Mouse (Mus musculus): ENCODE results near the gene Olfr1160. TPM values are rescaled to one million over a fixed set of nuclear protein-coding genes. Genes with fewer than 3 reads are reported as not detected.
"Not testable (repeated sequence)": the region's sequence is repeated elsewhere in the genome, so short reads cannot be mapped to it uniquely, and the experiment has no call there.

The Olfr1160 gene
- polyA plus RNA-seq (2012; rRNA removed), result not detected in 2 replicates

DNA sequence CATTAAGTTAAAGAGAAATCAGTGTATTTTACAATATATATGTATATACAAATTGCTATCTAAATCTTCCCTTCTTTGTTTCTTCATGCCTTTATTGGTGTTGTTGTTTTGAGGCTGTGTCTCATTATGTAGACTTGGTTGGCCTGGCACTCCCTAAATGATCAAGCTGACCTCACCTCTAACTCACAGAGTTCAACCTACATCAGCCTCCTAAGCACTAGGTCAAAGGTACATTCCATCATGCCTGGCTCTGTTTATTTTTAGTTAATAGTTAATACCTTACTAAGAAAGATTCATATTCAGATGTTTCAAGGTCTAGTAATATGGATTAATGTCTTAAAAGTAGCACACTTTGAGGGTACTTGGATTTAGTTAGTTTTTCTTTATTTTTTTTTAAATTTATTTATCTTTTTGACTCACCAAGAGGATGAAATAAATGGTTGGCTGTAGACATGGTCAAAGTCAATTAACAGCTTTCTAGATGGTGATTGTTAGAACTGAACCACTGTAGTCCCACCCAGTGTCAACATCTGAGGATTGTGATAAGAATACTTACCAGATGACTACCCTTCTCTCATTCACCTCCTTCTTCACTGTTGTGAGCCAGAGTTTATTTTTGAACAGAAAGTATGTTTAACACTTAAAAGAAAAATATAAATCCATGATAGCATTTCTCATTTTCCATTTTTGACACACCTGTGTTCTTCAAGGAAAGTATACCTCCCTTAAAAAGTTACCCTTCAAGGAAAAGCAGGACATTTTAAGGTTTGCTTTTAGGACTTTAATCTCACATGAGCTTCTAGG, at the start of gene Olfr1160:
TSS of gene Olfr1160 (minus strand) at position 754 of the 804 bp plus-strand sequence.
- DNase-seq, result no peak
- Histone ChIP-seq H3K4me3 (replicated peaks; ENCODE audit: extremely low read depth, low read depth, low read length) (no peak within 1 kb of the TSS), H3K4me1 (ENCODE audit: control insufficient read depth, insufficient read depth, low read length) (no peaks in the 10 kb centered on the region)
- no peak for TF ChIP-seq POLR2A (IDR thresholded peaks at IDR 0.05; ENCODE audit: borderline replicate concordance, extremely low read depth, low read depth, low read length)
- no peak for TF ChIP-seq CTCF (IDR thresholded peaks at IDR 0.05; ENCODE audit: insufficient read depth, low read length)

DNA sequence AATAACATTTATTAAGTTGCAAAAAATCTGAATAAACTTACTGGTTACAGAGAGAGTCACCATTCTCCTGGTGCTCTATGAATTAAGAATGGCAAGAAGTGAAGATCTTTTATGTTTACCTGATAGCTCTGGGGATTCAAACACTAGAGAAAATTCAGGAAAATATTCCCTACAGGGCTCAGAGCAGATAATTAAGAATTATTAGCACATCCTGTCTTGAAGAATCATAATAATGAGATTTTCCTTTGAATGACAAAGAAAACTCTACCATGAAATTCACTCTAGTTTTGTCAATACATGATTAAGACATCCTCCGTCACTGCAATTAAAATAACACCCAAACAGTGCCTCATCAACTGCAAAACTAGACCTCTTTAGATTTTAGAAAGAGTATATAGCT, 43.0 kb upstream of the Olfr1160 start, which contains the start of gene Olfr1162:
TSS of gene Olfr1162 (minus strand) at position 101 of the 400 bp plus-strand sequence.
- WGBS, result 78% methylated on average over 1 of the region's 1 CpGs
- Histone ChIP-seq H3K4me1 (ENCODE audit: control insufficient read depth, insufficient read depth, low read length) (no peaks in the 10 kb centered on the region), H3K4me3 (replicated peaks; ENCODE audit: extremely low read depth, low read depth, low read length) (no peak within 1 kb of the TSS)
- TF ChIP-seq POLR2A (IDR thresholded peaks at IDR 0.05; ENCODE audit: borderline replicate concordance, extremely low read depth, low read depth, low read length) (no peak), CTCF (IDR thresholded peaks at IDR 0.05; ENCODE audit: insufficient read depth, low read length) (no peak)
- DNase-seq, result no peak

DNA sequence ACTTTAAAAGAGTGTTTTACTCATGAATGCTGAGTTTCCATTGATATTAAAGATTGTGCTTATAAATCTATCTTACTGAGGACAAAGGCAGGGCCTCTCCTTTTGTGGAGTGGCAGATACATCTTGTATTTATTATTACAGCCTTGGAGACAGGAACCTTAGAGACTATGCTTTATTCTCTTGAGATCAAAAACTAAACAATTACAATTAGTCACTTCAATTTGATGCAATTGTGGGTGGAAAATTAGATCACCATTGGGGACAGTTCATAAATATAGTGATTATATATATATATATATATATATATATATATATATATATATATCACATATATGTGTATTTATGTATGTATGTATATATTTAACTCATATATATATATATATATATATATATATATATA, 29.5 kb upstream of the Olfr1160 start, which contains the start of gene Olfr73:
TSS of gene Olfr73 (minus strand) at position 101 of the 400 bp plus-strand sequence.
- DNase-seq, result no peak
- Histone ChIP-seq H3K4me1 (ENCODE audit: control insufficient read depth, insufficient read depth, low read length) (no peaks in the 10 kb centered on the region), H3K4me3 (replicated peaks; ENCODE audit: extremely low read depth, low read depth, low read length) (no peak within 1 kb of the TSS)
- no peak for TF ChIP-seq POLR2A (IDR thresholded peaks at IDR 0.05; ENCODE audit: borderline replicate concordance, extremely low read depth, low read depth, low read length)
- TF ChIP-seq CTCF (IDR thresholded peaks at IDR 0.05; ENCODE audit: insufficient read depth, low read length), result no peak

DNA sequence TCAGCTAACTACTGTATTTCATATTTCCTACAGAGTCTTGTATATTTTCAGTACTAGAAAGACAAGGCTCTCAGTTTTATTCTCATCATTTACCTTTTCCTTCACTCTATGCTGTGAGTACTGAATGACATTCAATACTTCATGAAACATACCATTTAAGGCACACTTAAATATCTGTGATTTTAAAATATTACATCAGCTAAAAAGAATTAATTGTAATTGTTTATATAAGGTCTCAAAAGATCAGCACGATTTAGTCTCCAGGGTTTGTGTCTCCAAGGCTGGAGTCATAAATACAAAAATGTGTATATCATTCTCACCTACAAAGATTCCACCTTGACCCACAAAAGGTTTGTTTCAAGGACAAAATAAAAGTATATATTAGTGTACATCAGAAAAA, 14.4 kb upstream of the Olfr1160 start, which contains the start of gene Olfr1161:
TSS of gene Olfr1161 (plus strand) at position 301 of the 400 bp plus-strand sequence.
- 75% methylated on average over 1 of the region's 1 CpGs for WGBS
- DNase-seq; H3K4me1 ChIP-seq (ENCODE audit: control insufficient read depth, insufficient read depth, low read length); H3K4me3 ChIP-seq (replicated peaks; ENCODE audit: extremely low read depth, low read depth, low read length): not testable (repeated sequence)

DNA sequence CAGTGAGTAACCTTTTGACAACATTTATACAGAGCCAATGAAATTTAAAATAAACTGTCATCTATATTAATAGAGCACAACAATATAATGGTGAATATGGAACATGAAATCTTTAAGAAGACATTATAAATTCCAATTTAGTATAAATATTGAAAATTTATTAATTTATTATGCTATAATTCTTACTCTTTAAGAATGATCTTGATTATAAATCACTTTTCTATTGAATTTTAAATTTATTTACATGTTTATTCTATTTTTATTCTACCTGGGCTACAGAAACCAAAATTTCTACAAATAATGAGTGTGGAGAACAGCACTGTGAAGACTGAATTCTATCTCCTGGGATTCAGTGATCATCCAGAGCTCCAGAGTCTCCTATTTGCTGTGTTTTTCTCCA, 18.3 kb downstream of the Olfr1160 start, which contains the start of gene Olfr1158:
TSS of gene Olfr1158 (plus strand) at position 301 of the 400 bp plus-strand sequence.
- no peaks in the 10 kb centered on the region for H3K4me1 ChIP-seq (ENCODE audit: control insufficient read depth, insufficient read depth, low read length)
- H3K4me3 ChIP-seq (replicated peaks; ENCODE audit: extremely low read depth, low read depth, low read length), result no peak within 1 kb of the TSS
- no peak for DNase-seq
- no peak for TF ChIP-seq CTCF (IDR thresholded peaks at IDR 0.05; ENCODE audit: insufficient read depth, low read length)
- TF ChIP-seq POLR2A (IDR thresholded peaks at IDR 0.05; ENCODE audit: borderline replicate concordance, extremely low read depth, low read depth, low read length), result no peak

DNA sequence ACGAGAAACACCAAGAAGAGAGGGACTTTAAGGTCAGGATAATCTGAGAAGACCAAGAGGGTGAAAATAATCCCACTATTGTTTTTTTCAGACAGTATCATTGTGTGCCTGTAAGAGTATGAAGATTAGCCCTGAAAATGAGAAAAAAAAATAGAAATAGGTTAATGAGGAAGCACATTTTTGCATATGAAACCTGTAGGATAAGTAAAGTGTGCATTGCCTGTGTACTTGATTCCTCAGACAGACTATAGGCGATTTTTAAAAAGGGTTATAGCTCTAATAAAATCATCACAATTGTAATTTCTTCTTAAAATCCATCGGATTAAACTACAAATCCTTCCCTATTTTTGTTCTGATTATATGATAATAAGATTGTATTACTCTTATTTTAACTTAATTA, 33.5 kb downstream of the Olfr1160 start, which contains the start of gene Olfr74:
TSS of gene Olfr74 (minus strand) at position 101 of the 400 bp plus-strand sequence.
- DNase-seq, result no peak
- Histone ChIP-seq H3K4me1 (ENCODE audit: control insufficient read depth, insufficient read depth, low read length) (no peaks in the 10 kb centered on the region), H3K4me3 (replicated peaks; ENCODE audit: extremely low read depth, low read depth, low read length) (no peak within 1 kb of the TSS)
- TF ChIP-seq CTCF (IDR thresholded peaks at IDR 0.05; ENCODE audit: insufficient read depth, low read length) (no peak), POLR2A (IDR thresholded peaks at IDR 0.05; ENCODE audit: borderline replicate concordance, extremely low read depth, low read depth, low read length) (no peak)
- 58% methylated on average over 3 of the region's 3 CpGs for WGBS

DNA sequence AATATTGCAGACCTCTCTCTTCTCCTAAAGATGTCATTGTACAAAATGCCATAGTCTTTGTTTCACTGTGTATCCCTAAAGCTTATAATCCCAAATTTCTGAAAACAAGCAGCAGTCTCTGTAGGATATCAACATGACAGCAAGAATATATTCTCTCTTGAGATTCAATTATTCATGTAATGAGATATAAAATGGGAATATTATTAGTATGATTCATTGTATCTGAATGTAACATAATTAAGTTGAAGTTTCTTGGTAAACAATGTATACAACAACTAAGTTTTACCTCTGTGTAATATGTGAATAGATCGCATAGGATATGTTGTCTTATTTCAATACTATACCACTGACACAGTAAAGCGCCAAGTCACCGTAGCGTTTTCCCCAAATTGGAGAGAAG, 39.9 kb downstream of the Olfr1160 start, which contains the start of gene Olfr1157:
TSS of gene Olfr1157 (minus strand) at position 101 of the 400 bp plus-strand sequence.
- WGBS, result 96% methylated on average over 4 of the region's 4 CpGs
- DNase-seq, result no peak
- Histone ChIP-seq H3K4me1 (ENCODE audit: control insufficient read depth, insufficient read depth, low read length) (no peaks in the 10 kb centered on the region), H3K4me3 (replicated peaks; ENCODE audit: extremely low read depth, low read depth, low read length) (no peak within 1 kb of the TSS)
- TF ChIP-seq CTCF (IDR thresholded peaks at IDR 0.05; ENCODE audit: insufficient read depth, low read length), result no peak
- TF ChIP-seq POLR2A (IDR thresholded peaks at IDR 0.05; ENCODE audit: borderline replicate concordance, extremely low read depth, low read depth, low read length), result no peak

DNA sequence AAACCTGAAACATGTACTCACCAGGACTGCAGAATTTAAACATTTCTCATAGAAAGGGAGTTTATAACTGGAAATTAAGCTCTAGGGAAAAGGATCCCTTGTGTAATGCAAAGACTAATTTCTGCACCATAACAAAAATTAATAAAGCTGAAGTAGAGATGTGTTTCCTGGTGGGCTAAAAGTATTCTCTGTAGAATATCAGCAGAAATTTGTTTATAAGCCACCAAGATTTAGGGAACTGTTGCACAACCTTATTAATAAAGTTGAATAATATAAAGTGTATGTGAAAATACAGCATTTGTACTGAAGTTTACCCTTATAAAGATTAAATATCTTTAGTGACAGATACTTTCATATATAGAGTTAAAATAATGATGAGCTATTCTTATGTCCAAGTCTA, 55.1 kb downstream of the Olfr1160 start, which contains the start of gene Olfr1156:
TSS of gene Olfr1156 (minus strand) at position 101 of the 400 bp plus-strand sequence.
- DNase-seq, result no peak
- no peak for TF ChIP-seq CTCF (IDR thresholded peaks at IDR 0.05; ENCODE audit: insufficient read depth, low read length)
- no peak for TF ChIP-seq POLR2A (IDR thresholded peaks at IDR 0.05; ENCODE audit: borderline replicate concordance, extremely low read depth, low read depth, low read length)
- H3K4me3 ChIP-seq (replicated peaks; ENCODE audit: extremely low read depth, low read depth, low read length), result no peak within 1 kb of the TSS
- no peaks in the 10 kb centered on the region for H3K4me1 ChIP-seq (ENCODE audit: control insufficient read depth, insufficient read depth, low read length)

Other genes with a start within 250 kb of the Olfr1160 start
- not detected in 2 replicates for gene Olfr152, start 228.8 kb downstream of the Olfr1160 start, polyA plus RNA-seq (2012; rRNA removed)
- gene Olfr1143, start 207.7 kb downstream of the Olfr1160 start, polyA plus RNA-seq (2012; rRNA removed), result not detected in 2 replicates
- not detected in 2 replicates for gene Olfr1145, start 198.4 kb downstream of the Olfr1160 start, polyA plus RNA-seq (2012; rRNA removed)
- gene Olfr1148, start 177.7 kb downstream of the Olfr1160 start, polyA plus RNA-seq (2012; rRNA removed), result not detected in 2 replicates
- gene Olfr1150-ps1, start 164.3 kb downstream of the Olfr1160 start, polyA plus RNA-seq (2012; rRNA removed), result not detected in 2 replicates
- gene Olfr1151, start 152.4 kb downstream of the Olfr1160 start, polyA plus RNA-seq (2012; rRNA removed), result not detected in 2 replicates
- not detected in 2 replicates for gene Olfr1152, start 141.8 kb downstream of the Olfr1160 start, polyA plus RNA-seq (2012; rRNA removed)
- not detected in 2 replicates for gene Olfr1153, start 113.3 kb downstream of the Olfr1160 start, polyA plus RNA-seq (2012; rRNA removed)
- not detected in 2 replicates for gene Olfr1154, start 103.1 kb downstream of the Olfr1160 start, polyA plus RNA-seq (2012; rRNA removed)
- gene Olfr1155, start 63.1 kb downstream of the Olfr1160 start, polyA plus RNA-seq (2012; rRNA removed), result not detected in 2 replicates
- gene Olfr1156, start 55.2 kb downstream of the Olfr1160 start, polyA plus RNA-seq (2012; rRNA removed), result not detected in 2 replicates
- not detected in 2 replicates for gene Olfr1157, start 40.0 kb downstream of the Olfr1160 start, polyA plus RNA-seq (2012; rRNA removed)
- gene Olfr74, start 33.6 kb downstream of the Olfr1160 start, polyA plus RNA-seq (2012; rRNA removed), result not detected in 2 replicates
- not detected in 2 replicates for gene Olfr1158, start 18.2 kb downstream of the Olfr1160 start, polyA plus RNA-seq (2012; rRNA removed)
- gene Olfr1161, start 14.5 kb upstream of the Olfr1160 start, polyA plus RNA-seq (2012; rRNA removed), result not detected in 2 replicates
- gene Olfr73, start 29.4 kb upstream of the Olfr1160 start, polyA plus RNA-seq (2012; rRNA removed), result not detected in 2 replicates
- gene Olfr1162, start 42.9 kb upstream of the Olfr1160 start, polyA plus RNA-seq (2012; rRNA removed), result not detected in 2 replicates
- gene Olfr1163, start 63.6 kb upstream of the Olfr1160 start, polyA plus RNA-seq (2012; rRNA removed), result not detected in 2 replicates
- gene Olfr1164, start 85.7 kb upstream of the Olfr1160 start, polyA plus RNA-seq (2012; rRNA removed), result not detected in 2 replicates
- gene Olfr1166, start 120.0 kb upstream of the Olfr1160 start, polyA plus RNA-seq (2012; rRNA removed), result not detected in 2 replicates
- gene Olfr1167, start 146.9 kb upstream of the Olfr1160 start, polyA plus RNA-seq (2012; rRNA removed), result not detected in 2 replicates
- gene Olfr1168, start 173.6 kb upstream of the Olfr1160 start, polyA plus RNA-seq (2012; rRNA removed), result not detected in 2 replicates
- not detected in 2 replicates for gene Olfr1170, start 220.1 kb upstream of the Olfr1160 start, polyA plus RNA-seq (2012; rRNA removed)

Data from lung, adult 2 months (tissue).